Mouse (Mus musculus) left cerebral cortex, adult 8-10 months (tissue): Measurements from ENCODE around the gene Slc13a4. TPM values are rescaled to one million over a fixed set of nuclear protein-coding genes. Genes with fewer than 3 reads are reported as not detected.
A peak's percentile ranks its signal among the peaks of the same experiment; 100 is the strongest.

Experiments
- DNase-seq, 2 experiments: peaks; one replicate each; pipeline ENCODE4 v3.0.0; 2022; ENCODE audit warnings: low spot score in 2 of 2
- total RNA-seq, 4 experiments: library from RNA; stranded (reverse); gene quantifications; 2 replicates each; pipeline ENCODE4 v1.2.4; 2022

The Slc13a4 gene
- 10 to 100 TPM; 14.7 to 18.2 (median 17.8) TPM for total RNA-seq

- DNase-seq, result no peak
Observed at GRCm38 (mm10) chr6:35308037-35308436, at the start of gene Slc13a4. Gene Slc13a4 (minus strand): TSS chr6:35308131.

GRCm38 (mm10) chr6:35355320-35355719, 47.4 kb upstream of the Slc13a4 start:
- DNase-seq, result no peak

DNA sequence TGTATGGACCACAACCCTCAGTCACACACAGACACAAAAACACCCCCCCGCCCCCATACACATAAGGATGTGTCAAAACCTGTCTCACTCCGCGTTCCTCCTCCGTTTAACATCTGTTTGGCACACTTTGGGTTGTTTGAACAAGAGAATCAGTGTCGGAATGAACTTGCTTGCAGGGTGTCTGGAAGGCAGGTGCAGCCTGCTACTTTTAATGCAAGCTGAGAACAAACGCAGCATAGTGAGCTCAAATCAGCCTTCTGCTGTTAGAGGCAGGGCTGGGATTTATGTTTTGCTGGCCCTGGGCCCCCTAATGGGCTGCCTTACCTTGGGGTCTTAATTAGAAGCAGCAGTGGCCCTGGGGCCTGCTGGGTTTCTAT, 46.7 kb upstream of the Slc13a4 start:
- DNase-seq, result peak in 1 of 2 experiments; percentile 13

GRCm38 (mm10) chr6:35353846-35354621, 46.1 kb upstream of the Slc13a4 start:
- no peak for DNase-seq

DNA sequence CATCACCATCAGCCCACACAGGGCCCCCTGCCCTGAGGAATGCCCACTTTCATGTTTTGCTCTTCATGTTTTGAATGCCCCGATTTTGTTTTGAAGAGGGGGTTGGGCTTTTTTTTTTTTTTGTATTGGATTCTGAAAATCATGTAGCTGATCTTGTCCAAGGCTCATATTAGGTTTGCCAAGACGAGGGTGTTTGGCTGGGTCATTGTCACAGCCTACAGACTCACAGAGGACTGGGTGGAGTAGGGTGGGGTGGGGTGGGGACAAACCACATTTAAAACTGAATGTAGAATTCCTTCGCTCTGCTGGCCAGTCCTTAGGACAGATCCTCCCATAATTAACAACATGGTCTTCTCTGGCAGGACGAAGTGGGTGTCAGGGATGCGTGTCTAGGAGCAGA, 45.5 kb upstream of the Slc13a4 start:
- DNase-seq, result no peak

GRCm38 (mm10) chr6:35352867-35353266, 44.9 kb upstream of the Slc13a4 start:
- no peak for DNase-seq

- no peak for DNase-seq
Observed at GRCm38 (mm10) chr6:35351826-35352225, 43.9 kb upstream of the Slc13a4 start.

DNA sequence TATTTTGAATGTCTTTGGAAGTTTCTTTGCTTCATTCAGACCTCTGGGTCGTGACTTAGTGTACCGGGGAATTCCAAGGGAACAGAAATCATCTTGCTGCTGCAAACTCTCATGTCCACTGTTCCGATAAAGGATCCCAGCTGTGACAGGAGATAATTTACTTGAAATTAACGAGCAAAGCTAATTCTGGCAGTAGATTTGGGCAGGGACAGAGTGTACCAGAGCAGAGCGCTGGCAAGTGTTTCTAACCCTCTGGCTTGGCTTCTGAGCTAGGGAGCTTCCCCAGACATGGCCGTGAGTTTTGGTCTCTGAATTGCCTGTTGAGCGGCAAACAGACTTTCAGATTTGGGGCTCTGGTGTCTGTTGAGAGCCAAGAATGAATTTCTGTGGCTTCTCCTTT, 41.9 kb upstream of the Slc13a4 start:
- DNase-seq, result no peak

GRCm38 (mm10) chr6:35338640-35339039, 30.7 kb upstream of the Slc13a4 start:
- DNase-seq, result no peak

GRCm38 (mm10) chr6:35337836-35338235, 29.9 kb upstream of the Slc13a4 start:
- no peak for DNase-seq

DNA sequence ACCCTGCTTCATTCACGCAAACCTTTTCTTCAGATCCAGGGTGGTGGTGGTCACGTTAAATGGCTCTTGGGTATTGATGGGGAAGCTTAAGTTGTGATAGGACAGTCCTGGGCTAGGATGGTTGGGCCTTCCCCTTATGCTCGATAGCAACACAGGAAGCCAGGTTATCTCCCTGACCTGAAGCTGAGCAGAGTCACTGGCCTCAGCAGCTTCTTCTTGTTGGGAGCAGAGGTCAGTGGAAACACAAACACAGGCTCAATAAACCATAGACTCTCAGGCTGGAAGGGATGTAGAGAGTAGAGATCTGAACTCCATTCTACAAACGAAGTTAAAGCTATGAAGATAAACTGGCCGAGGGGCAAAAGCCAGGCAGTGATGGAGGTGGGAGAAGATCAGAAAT, 27.5 kb upstream of the Slc13a4 start:
- DNase-seq, result no peak

DNA sequence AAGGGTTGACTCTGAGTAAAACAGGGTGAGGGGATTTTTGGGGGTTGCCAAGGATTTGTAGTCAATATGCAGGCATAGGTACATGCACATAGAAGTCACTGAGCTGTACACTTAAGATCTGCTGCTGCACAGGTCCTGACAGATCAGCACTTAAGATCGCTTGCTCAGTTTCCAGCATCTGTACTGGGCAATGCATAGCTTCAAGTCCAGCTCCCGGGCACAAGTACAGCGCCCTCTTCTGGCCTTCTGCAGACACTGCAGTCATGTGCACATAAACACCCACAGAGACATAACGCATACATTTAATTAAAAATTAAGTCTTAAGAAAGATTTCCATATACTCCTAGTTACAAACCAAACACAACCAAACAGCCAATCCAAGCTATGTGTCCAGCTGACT, 26.3 kb upstream of the Slc13a4 start:
- no peak for DNase-seq

DNA sequence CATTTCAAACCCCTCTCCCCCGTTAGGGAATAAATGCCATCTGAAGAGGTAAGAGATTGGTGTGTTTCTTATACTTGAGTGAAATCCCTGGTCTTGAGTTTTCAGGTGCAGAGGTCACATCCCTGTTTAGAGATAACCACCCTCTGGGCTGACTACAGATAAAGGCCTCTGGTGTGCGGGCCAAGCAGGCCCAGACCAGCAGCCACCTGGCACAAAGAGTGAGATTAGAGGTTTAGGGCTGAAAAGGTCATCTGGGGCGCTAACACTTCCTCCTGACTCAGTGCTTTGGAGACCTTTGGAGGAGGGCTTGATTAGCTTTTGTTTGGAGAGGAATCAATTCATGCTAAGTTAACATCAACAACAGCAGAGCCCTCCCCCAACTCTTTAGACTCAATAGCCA, 25.7 kb upstream of the Slc13a4 start:
- DNase-seq, result no peak

- no peak for DNase-seq
Observed at GRCm38 (mm10) chr6:35330834-35331233, 22.9 kb upstream of the Slc13a4 start.

DNA sequence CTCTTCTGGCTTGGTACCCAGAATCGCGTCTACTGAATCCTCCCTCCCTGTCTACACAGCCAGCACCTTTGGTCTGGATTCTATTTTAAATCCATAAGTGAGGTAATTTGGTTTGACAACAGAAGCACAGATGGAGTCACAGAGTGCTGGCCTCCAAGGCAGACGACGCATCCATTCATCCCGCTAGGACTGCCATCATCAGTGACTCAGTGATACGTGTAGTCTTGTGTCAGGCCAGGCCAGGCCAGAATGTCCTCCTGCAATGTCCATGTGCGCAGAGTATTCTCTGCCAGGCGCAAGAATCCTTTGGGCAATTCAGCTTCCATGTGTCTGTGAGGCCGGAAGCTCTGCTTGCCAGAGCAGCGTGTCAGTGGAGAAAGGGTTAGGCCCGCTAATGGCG, 22.0 kb upstream of the Slc13a4 start:
- no peak for DNase-seq

GRCm38 (mm10) chr6:35326111-35326515, 18.2 kb upstream of the Slc13a4 start, which contains the start of gene Fam180a:
Gene Fam180a (minus strand): TSS chr6:35326141.
- DNase-seq, result peak in 1 of 2 experiments; percentile 47

DNA sequence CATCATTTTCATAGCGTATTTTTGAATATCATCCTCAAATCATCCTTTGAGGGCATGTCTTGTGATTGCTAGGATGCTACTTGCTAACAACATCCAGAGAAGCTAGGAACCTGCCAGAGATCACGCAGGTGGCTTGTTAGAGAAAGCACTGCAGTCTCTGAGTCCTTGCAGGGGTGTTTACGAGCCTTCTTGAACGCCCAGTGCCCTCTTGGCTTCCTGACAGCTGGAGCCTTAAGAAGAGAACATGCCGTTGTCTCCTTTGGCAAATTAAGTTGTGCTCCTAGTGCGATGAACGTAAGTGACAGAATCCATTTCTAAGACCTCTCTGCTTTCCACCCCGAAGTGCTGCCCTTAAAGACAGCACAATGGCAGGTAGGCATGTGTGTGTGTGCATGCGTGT, 16.4 kb upstream of the Slc13a4 start:
- no peak for DNase-seq

GRCm38 (mm10) chr6:35323046-35323445, 15.1 kb upstream of the Slc13a4 start:
- no peak for DNase-seq

- no peak for DNase-seq
Observed at GRCm38 (mm10) chr6:35321105-35321504, 13.2 kb upstream of the Slc13a4 start.

- no peak for DNase-seq
Observed at GRCm38 (mm10) chr6:35319850-35320249, 11.9 kb upstream of the Slc13a4 start.

GRCm38 (mm10) chr6:35313520-35313919, 5.6 kb upstream of the Slc13a4 start:
- no peak for DNase-seq

DNA sequence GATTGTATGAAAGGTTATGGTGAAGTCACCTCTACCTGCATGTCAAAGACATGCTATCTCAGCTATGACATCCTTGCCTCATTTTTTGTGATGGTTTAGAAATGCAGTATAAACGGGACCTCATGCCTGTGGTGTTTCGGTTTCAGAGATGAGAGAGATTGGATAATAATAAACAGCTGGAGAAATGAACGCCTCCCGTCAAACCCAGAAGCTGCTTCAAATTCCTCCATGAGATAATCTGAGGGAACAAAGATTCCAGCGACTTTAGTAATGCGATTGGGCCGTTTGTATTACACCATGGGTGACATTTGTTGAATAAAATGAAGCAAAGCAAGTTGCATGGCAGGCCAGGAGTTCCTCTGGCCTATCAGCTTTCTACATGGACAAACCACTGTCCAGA, 1.5 kb upstream of the Slc13a4 start:
- DNase-seq, result no peak

GRCm38 (mm10) chr6:35307136-35307535, 795 bp downstream of the Slc13a4 start:
- no peak for DNase-seq
